Mouse (Mus musculus): Measurements from ENCODE around the gene Nacc2. TPM values are rescaled to one million over a fixed set of nuclear protein-coding genes. Genes with fewer than 3 reads are reported as not detected.
A peak's percentile ranks its signal among the peaks of the same experiment; 100 is the strongest.

Nacc2 gene
- polyA plus RNA-seq, 1 experiment from 2014 or later: 6.5 TPM

GRCm38 (mm10) chr2:26074551-26074950 is 48.5 kb downstream of the Nacc2 start:
- no peaks in the 10 kb centered on the region for H3K36me3 ChIP-seq
- no peaks in the 10 kb centered on the region for H3K27me3 ChIP-seq (replicated peaks)
- no peak overlapping the region for H3K4me2 ChIP-seq
- H3K27ac ChIP-seq (ENCODE audit: poor library complexity, severe bottlenecking): no peak overlapping the region
- no peaks in the 10 kb centered on the region for H3K9me3 ChIP-seq (replicated peaks)
- 89% methylated on average over 5 of the region's 5 CpGs for WGBS
- no peaks in the 10 kb centered on the region for H3K4me1 ChIP-seq (replicated peaks)
- ATAC-seq (ENCODE audit: insufficient number of reproducible peaks, low FRiP score): no peak
- H3K4me3 ChIP-seq: no peak overlapping the region
- no peak overlapping the region for H3K9ac ChIP-seq

- no peak for ATAC-seq (ENCODE audit: insufficient number of reproducible peaks, low FRiP score)
- no peak overlapping the region for H3K9ac ChIP-seq
- H3K4me3 ChIP-seq: no peak overlapping the region
- WGBS: 89% methylated on average over 1 of the region's 1 CpGs
- H3K4me2 ChIP-seq: no peak overlapping the region
- H3K9me3 ChIP-seq (replicated peaks): no peaks in the 10 kb centered on the region
- H3K27ac ChIP-seq (ENCODE audit: poor library complexity, severe bottlenecking): no peak overlapping the region
- H3K4me1 ChIP-seq (replicated peaks): peaks cover 19% of the 10 kb centered on the region
- H3K27me3 ChIP-seq (replicated peaks): no peaks in the 10 kb centered on the region
- H3K36me3 ChIP-seq: no peaks in the 10 kb centered on the region
Measured at GRCm38 (mm10) chr2:26068592-26068991, 54.4 kb downstream of the Nacc2 start.

- Histone ChIP-seq H3K27ac (ENCODE audit: poor library complexity, severe bottlenecking) (no peak overlapping the region), H3K9ac (no peak overlapping the region), H3K4me2 (no peak overlapping the region), H3K4me3 (no peak overlapping the region), H3K27me3 (replicated peaks) (no peaks in the 10 kb centered on the region), H3K9me3 (replicated peaks) (no peaks in the 10 kb centered on the region), H3K36me3 (no peaks in the 10 kb centered on the region), H3K4me1 (replicated peaks) (peaks cover 19% of the 10 kb centered on the region)
- 62% methylated on average over 7 of the region's 7 CpGs for WGBS
- ATAC-seq (ENCODE audit: insufficient number of reproducible peaks, low FRiP score): no peak
Measured at GRCm38 (mm10) chr2:26068175-26068574, 54.8 kb downstream of the Nacc2 start.

- WGBS: 75% methylated on average over 14 of the region's 14 CpGs
- Histone ChIP-seq H3K36me3 (no peaks in the 10 kb centered on the region), H3K4me1 (replicated peaks) (peaks cover 19% of the 10 kb centered on the region), H3K4me3 (no peak overlapping the region), H3K9ac (no peak overlapping the region), H3K4me2 (no peak overlapping the region), H3K9me3 (replicated peaks) (no peaks in the 10 kb centered on the region), H3K27me3 (replicated peaks) (no peaks in the 10 kb centered on the region), H3K27ac (ENCODE audit: poor library complexity, severe bottlenecking) (no peak overlapping the region)
- no peak for ATAC-seq (ENCODE audit: insufficient number of reproducible peaks, low FRiP score)
Measured at GRCm38 (mm10) chr2:26066527-26066926, 56.5 kb downstream of the Nacc2 start.

GRCm38 (mm10) chr2:26062742-26063427 is 60.1 kb downstream of the Nacc2 start:
- Histone ChIP-seq H3K36me3 (peaks cover 10% of the 10 kb centered on the region; the same call in 1 of the 2 replicates), H3K9me3 (replicated peaks) (no peaks in the 10 kb centered on the region), H3K4me2 (no peak overlapping the region), H3K4me3 (no peak overlapping the region), H3K9ac (no peak overlapping the region), H3K27me3 (replicated peaks) (0 out of 2 replicates have a peak, but pooled peaks cover 6% of the 10 kb centered on the region), H3K27ac (ENCODE audit: poor library complexity, severe bottlenecking) (no peak overlapping the region), H3K4me1 (replicated peaks) (peaks cover 15% of the 10 kb centered on the region)
- ATAC-seq (ENCODE audit: insufficient number of reproducible peaks, low FRiP score): no peak
- WGBS: 65% methylated on average over 13 of the region's 13 CpGs

- Histone ChIP-seq H3K36me3 (peaks cover 10% of the 10 kb centered on the region; the same call in 1 of the 2 replicates), H3K9me3 (replicated peaks) (no peaks in the 10 kb centered on the region), H3K4me1 (replicated peaks) (peaks cover 8% of the 10 kb centered on the region), H3K9ac (no peak overlapping the region), H3K27me3 (replicated peaks) (0 out of 2 replicates have a peak, but pooled peaks cover 6% of the 10 kb centered on the region), H3K4me2 (no peak overlapping the region), H3K4me3 (no peak overlapping the region), H3K27ac (ENCODE audit: poor library complexity, severe bottlenecking) (no peak overlapping the region)
- 57% methylated on average over 4 of the region's 4 CpGs for WGBS
- no peak for ATAC-seq (ENCODE audit: insufficient number of reproducible peaks, low FRiP score)
Measured at GRCm38 (mm10) chr2:26062241-26062640, 60.8 kb downstream of the Nacc2 start.

- H3K4me3 ChIP-seq: no peak overlapping the region
- no peaks in the 10 kb centered on the region for H3K9me3 ChIP-seq (replicated peaks)
- no peak for ATAC-seq (ENCODE audit: insufficient number of reproducible peaks, low FRiP score)
- 73% methylated on average over 21 of the region's 21 CpGs for WGBS
- H3K36me3 ChIP-seq: peaks cover 10% of the 10 kb centered on the region; the same call in 1 of the 2 replicates
- H3K27me3 ChIP-seq (replicated peaks): 0 out of 2 replicates have a peak, but pooled peaks cover 6% of the 10 kb centered on the region
- H3K9ac ChIP-seq: no peak overlapping the region
- no peak overlapping the region for H3K4me2 ChIP-seq
- no peak overlapping the region for H3K27ac ChIP-seq (ENCODE audit: poor library complexity, severe bottlenecking)
- H3K4me1 ChIP-seq (replicated peaks): no peaks in the 10 kb centered on the region
Measured at GRCm38 (mm10) chr2:26061018-26061666, 61.9 kb downstream of the Nacc2 start.

GRCm38 (mm10) chr2:26057053-26057452 is 66.0 kb downstream of the Nacc2 start:
- Histone ChIP-seq H3K27ac (ENCODE audit: poor library complexity, severe bottlenecking) (no peak overlapping the region), H3K4me1 (replicated peaks) (0 out of 2 replicates have a peak, but pooled peaks cover 8% of the 10 kb centered on the region), H3K4me2 (no peak overlapping the region), H3K36me3 (peaks cover 10% of the 10 kb centered on the region; the same call in 1 of the 2 replicates), H3K9me3 (replicated peaks) (no peaks in the 10 kb centered on the region), H3K27me3 (replicated peaks) (0 out of 2 replicates have a peak, but pooled peaks cover 6% of the 10 kb centered on the region), H3K4me3 (no peak overlapping the region), H3K9ac (no peak overlapping the region)
- ATAC-seq (ENCODE audit: insufficient number of reproducible peaks, low FRiP score): no peak
- 83% methylated on average over 7 of the region's 7 CpGs for WGBS

GRCm38 (mm10) chr2:26056226-26056625 is 66.8 kb downstream of the Nacc2 start:
- Histone ChIP-seq H3K4me1 (replicated peaks) (0 out of 2 replicates have a peak, but pooled peaks cover 8% of the 10 kb centered on the region), H3K9ac (no peak overlapping the region), H3K9me3 (replicated peaks) (no peaks in the 10 kb centered on the region), H3K36me3 (peaks cover 10% of the 10 kb centered on the region; the same call in 1 of the 2 replicates), H3K27ac (ENCODE audit: poor library complexity, severe bottlenecking) (no peak overlapping the region), H3K27me3 (replicated peaks) (0 out of 2 replicates have a peak, but pooled peaks cover 6% of the 10 kb centered on the region), H3K4me2 (no peak overlapping the region), H3K4me3 (no peak overlapping the region)
- 66% methylated on average over 5 of the region's 5 CpGs for whole genome bisulfite sequencing
- no peak for ATAC-seq (ENCODE audit: insufficient number of reproducible peaks, low FRiP score)

GRCm38 (mm10) chr2:26055747-26056102 is 67.3 kb downstream of the Nacc2 start:
- Histone ChIP-seq H3K9me3 (replicated peaks) (no peaks in the 10 kb centered on the region), H3K4me2 (no peak overlapping the region), H3K9ac (no peak overlapping the region), H3K4me1 (replicated peaks) (0 out of 2 replicates have a peak, but pooled peaks cover 8% of the 10 kb centered on the region), H3K36me3 (peaks cover 10% of the 10 kb centered on the region; the same call in 1 of the 2 replicates), H3K27me3 (replicated peaks) (0 out of 2 replicates have a peak, but pooled peaks cover 6% of the 10 kb centered on the region), H3K27ac (ENCODE audit: poor library complexity, severe bottlenecking) (no peak overlapping the region), H3K4me3 (no peak overlapping the region)
- WGBS: 60% methylated on average over 2 of the region's 2 CpGs
- no peak for ATAC-seq (ENCODE audit: insufficient number of reproducible peaks, low FRiP score)

GRCm38 (mm10) chr2:26055046-26055746 is 67.8 kb downstream of the Nacc2 start:
- Histone ChIP-seq H3K9me3 (replicated peaks) (no peaks in the 10 kb centered on the region), H3K27me3 (replicated peaks) (0 out of 2 replicates have a peak, but pooled peaks cover 5% of the 10 kb centered on the region), H3K9ac (no peak overlapping the region), H3K4me2 (no peak overlapping the region), H3K4me1 (replicated peaks) (0 out of 2 replicates have a peak, but pooled peaks cover 8% of the 10 kb centered on the region), H3K27ac (ENCODE audit: poor library complexity, severe bottlenecking) (no peak overlapping the region), H3K36me3 (peaks cover 10% of the 10 kb centered on the region; the same call in 1 of the 2 replicates), H3K4me3 (no peak overlapping the region)
- ATAC-seq (ENCODE audit: insufficient number of reproducible peaks, low FRiP score): 0 out of 2 replicates have a peak, but pooled peaks have one; percentile 26
- WGBS: 44% methylated on average over 8 of the region's 8 CpGs

Measured in heart, embryonic 12.5 days (tissue).